Comparison of ENCODE assay signal across 9 mouse cellular contexts in genomic region chr7:88544393-88544792, GRCm38 (mm10).
DNase-seq lines count a peak whose midpoint lies in the region; ATAC-seq and TF ChIP-seq lines count a peak whose summit lies in the region.
"Had no signal": no experiment of that assay in that cellular context is flagged by ENCODE, and none has a peak within 500 bp of the region (broad histone marks: within the 10 kb centered on the region; RNA-seq: fewer than 3 reads in every experiment).

No protein-coding gene starts in this region.

- no peak overlapping the region for H3K27ac ChIP-seq in kidney, postnatal 0 days
- no peak overlapping the region for H3K27ac ChIP-seq in liver, adult 2 months (replicated peaks; ENCODE audit: insufficient read depth, low read depth, low read length)
- no peak overlapping the region for H3K27ac ChIP-seq in neural tube, embryonic 11.5 days (ENCODE audit: low read depth, low read length)
- H3K27ac ChIP-seq: stomach, embryonic 15.5 days had no signal

- H3K9ac ChIP-seq in kidney, postnatal 0 days (ENCODE audit: low read depth, low read length): no peak overlapping the region
- H3K9ac ChIP-seq in liver, adult 2 months (ENCODE audit: low read depth, low read length): no peak overlapping the region
- no peak overlapping the region for H3K9ac ChIP-seq in neural tube, embryonic 11.5 days (ENCODE audit: low read length)
- H3K9ac ChIP-seq: stomach, embryonic 15.5 days had no signal

- no peaks in the 10 kb centered on the region for H3K9me3 ChIP-seq in kidney, postnatal 0 days (replicated peaks; ENCODE audit: low read length)
- no peaks in the 10 kb centered on the region for H3K9me3 ChIP-seq in neural tube, embryonic 11.5 days (ENCODE audit: control insufficient read depth, low read length)
- H3K9me3 ChIP-seq: stomach, embryonic 15.5 days had no signal

- WGBS in kidney, postnatal 0 days: 7% methylated on average over 4 of the region's 4 CpGs
- WGBS in liver, adult 2 months: 9% methylated on average over 4 of the region's 4 CpGs
- WGBS in neural tube, embryonic 11.5 days: 6% methylated on average over 4 of the region's 4 CpGs

- no peak overlapping the region for H3K4me3 ChIP-seq in kidney, postnatal 0 days (replicated peaks; ENCODE audit: low read depth, low read length)
- no peak overlapping the region for H3K4me3 ChIP-seq in liver, adult 2 months (ENCODE audit: insufficient read depth, low read depth, low read length)
- no peak overlapping the region for H3K4me3 ChIP-seq in neural tube, embryonic 11.5 days (ENCODE audit: low read depth, low read length)
- H3K4me3 ChIP-seq: stomach, embryonic 15.5 days had no signal

- no peaks in the 10 kb centered on the region for H3K79me2 ChIP-seq in liver, adult 2 months (ENCODE audit: control insufficient read depth, insufficient read depth, low read length)

- no peak overlapping the region for H3K4me2 ChIP-seq in kidney, postnatal 0 days (ENCODE audit: low read length)
- H3K4me2 ChIP-seq in neural tube, embryonic 11.5 days (ENCODE audit: low read depth): no peak overlapping the region
- H3K4me2 ChIP-seq: stomach, embryonic 15.5 days had no signal

- peak; percentile 57 for DNase-seq in 3T3-L1 (ENCODE audit: low read depth, low spot score)
- peak; percentile 30 for DNase-seq in MEL-GATA-1-ER (ENCODE audit: extremely low read depth, low read depth)
- DNase-seq in cerebellum, postnatal 4 days (ENCODE audit: low spot score in 2 of 2): peak; percentile 29 to 71
- peak; percentile 85 for DNase-seq in kidney, postnatal 0 days (ENCODE audit: low spot score)
- peak; percentile 33 for DNase-seq in liver, adult 2 months (ENCODE audit: extremely low read depth, low read depth, low spot score)
- DNase-seq in neural tube, embryonic 11.5 days (ENCODE audit: low spot score): peak; percentile 74
- DNase-seq in thymus, postnatal 14 days: peak; percentile 64

- no peaks in the 10 kb centered on the region for H3K27me3 ChIP-seq in kidney, postnatal 0 days (ENCODE audit: insufficient read depth, low read length)
- H3K27me3 ChIP-seq in liver, adult 2 months (ENCODE audit: control insufficient read depth, insufficient read depth, low read length): no peaks in the 10 kb centered on the region
- no peaks in the 10 kb centered on the region for H3K27me3 ChIP-seq in neural tube, embryonic 11.5 days (ENCODE audit: control insufficient read depth, insufficient read depth, low read length)
- H3K27me3 ChIP-seq: stomach, embryonic 15.5 days had no signal

- no peaks in the 10 kb centered on the region for H3K36me3 ChIP-seq in kidney, postnatal 0 days (ENCODE audit: insufficient read depth, low read length)
- no peaks in the 10 kb centered on the region for H3K36me3 ChIP-seq in liver, adult 2 months (ENCODE audit: control insufficient read depth, insufficient read depth, low read length)
- H3K36me3 ChIP-seq in neural tube, embryonic 11.5 days (ENCODE audit: control insufficient read depth, insufficient read depth, low read length): no peaks in the 10 kb centered on the region
- H3K36me3 ChIP-seq: stomach, embryonic 15.5 days had no signal

- peak; percentile 81 for TF ChIP-seq CTCF in kidney, postnatal 0 days (IDR thresholded peaks at IDR 0.05; ENCODE audit: low read depth)
- peak; percentile 18; the same call in 1 of the 2 replicates for TF ChIP-seq CTCF in liver, adult 2 months (IDR thresholded peaks at IDR 0.05; ENCODE audit: low read depth, low read length)

- peak; percentile 79; the same call in 1 of the 2 replicates for ATAC-seq in granulocyte monocyte progenitor cell, adult 5-6 weeks (replicated peaks; ENCODE audit: poor library complexity, severe bottlenecking)
- no peak; the same call in 1 of the 2 replicates for ATAC-seq in kidney, postnatal 0 days (replicated peaks; ENCODE audit: low FRiP score, low read depth)
- ATAC-seq in neural tube, embryonic 11.5 days (ENCODE audit: insufficient read depth, low FRiP score, low TSS enrichment): peak; percentile 77

- H3K4me1 ChIP-seq in kidney, postnatal 0 days (replicated peaks; ENCODE audit: insufficient read depth, low read length): no peaks in the 10 kb centered on the region
- no peaks in the 10 kb centered on the region for H3K4me1 ChIP-seq in liver, adult 2 months (ENCODE audit: control insufficient read depth, insufficient read depth, low read length)
- H3K4me1 ChIP-seq in neural tube, embryonic 11.5 days (ENCODE audit: control insufficient read depth, insufficient read depth, low read length): no peaks in the 10 kb centered on the region
- H3K4me1 ChIP-seq: stomach, embryonic 15.5 days had no signal

- no peak for TF ChIP-seq POLR2A in liver, adult 2 months (IDR thresholded peaks at IDR 0.05; ENCODE audit: extremely low read depth, insufficient read depth, low read length)

Comparison
In these comparisons a context has a peak if more than half of its experiments do, and no peak if none do; other contexts are left out.
1. DNase-seq: peak in every context shown above with its lines; median percentile 85 in kidney, postnatal 0 days; 74 in neural tube, embryonic 11.5 days; 64 in thymus, postnatal 14 days; 57 in 3T3-L1; 50 in cerebellum, postnatal 4 days; 33 in liver, adult 2 months; 30 in MEL-GATA-1-ER.